Mouse (Mus musculus) brain, embryonic 18.5 days (tissue): ENCODE data around the gene Antxr1.

Experiments used
- DNase-seq: peaks from one replicate; pipeline ENCODE4 v3.0.0-alpha.2; 2012; ENCODE audit warnings: low read depth, low spot score

Gene Antxr1

DNA sequence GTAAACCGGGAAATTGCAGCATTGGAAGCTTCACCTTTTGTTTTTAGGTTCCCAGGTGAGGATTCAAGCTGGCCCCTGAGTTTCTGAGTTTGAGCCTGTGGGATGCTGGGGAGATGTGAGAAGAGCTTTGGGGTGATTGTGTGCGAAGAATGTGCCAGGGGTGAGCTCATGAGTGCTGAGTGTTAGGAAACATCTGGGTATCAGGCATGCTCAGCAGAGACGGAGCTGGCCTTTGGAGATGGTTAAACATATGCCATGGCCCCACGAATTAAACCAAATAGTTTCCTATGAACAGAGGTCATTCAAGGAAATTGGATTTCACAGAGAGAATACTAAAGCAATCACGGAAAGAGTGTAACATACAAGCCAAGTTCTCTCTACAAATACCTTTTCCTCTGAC, 193.4 kb downstream of the Antxr1 start:
- no peak for DNase-seq

DNA sequence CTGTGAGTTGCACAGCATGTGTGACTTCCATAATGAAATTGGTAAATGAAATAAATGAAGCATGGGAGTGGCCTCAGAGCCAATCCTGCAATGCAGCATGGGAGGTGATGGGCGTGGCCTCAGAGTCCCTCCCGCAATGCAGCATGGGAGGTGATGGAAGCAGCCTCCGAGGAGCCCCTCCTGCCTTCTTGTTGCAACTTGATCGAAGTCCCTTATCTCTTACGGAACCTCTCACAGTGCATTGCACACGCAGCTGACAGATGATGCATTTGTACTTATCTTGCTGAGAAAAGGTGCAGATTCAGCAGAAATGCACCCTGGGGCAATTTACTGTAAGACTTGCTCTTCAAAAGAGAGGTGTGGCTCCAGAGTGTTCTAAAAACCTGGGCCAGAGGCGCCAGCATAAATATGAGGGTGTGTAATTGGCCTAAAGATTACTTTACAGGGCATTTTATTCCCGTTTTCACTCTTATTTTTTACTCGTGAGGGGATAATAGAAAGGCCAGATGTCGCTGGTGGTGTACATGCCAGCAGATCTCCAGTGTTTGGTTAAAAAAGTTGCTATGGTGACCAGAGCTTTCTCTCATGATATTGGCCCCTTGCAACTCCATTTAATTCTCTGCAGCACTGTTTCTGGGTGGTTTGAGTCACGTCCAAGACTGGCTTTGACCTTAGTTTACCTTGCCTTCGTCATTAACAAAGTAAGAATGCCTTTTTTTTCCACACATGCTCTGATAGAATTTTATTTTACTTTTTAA, 195.6 kb downstream of the Antxr1 start:
- no peak for DNase-seq

GRCm38 (mm10) chr6:87138479-87138878, 197.1 kb downstream of the Antxr1 start:
- DNase-seq, result no peak

- DNase-seq, result no peak
These were observed 201.6 kb downstream of the Antxr1 start for GRCm38 (mm10) chr6:87133966-87134546.

- no peak for DNase-seq
These were observed 202.1 kb downstream of the Antxr1 start for GRCm38 (mm10) chr6:87133520-87133919.

- DNase-seq, result no peak
These were observed 204.5 kb downstream of the Antxr1 start for GRCm38 (mm10) chr6:87131078-87131477.

DNA sequence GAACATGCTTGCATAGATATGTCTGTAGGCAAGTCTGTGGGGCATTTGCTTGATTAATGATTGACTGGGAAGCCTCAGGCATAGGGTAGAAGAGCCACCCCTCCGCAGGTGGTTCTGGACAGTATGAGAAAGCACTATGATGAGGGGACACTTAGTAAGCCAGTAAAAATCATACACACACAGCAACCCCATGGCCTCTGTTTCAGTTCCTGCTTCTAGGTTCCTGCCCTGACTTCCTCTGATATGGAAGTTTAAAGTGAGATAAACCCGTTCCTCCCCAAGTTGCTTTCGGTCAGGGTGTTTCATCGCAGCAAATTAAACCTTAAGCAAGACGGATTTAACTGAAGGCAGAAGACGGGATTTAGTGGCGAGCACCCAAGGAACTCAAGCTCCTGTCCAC, 205.0 kb downstream of the Antxr1 start:
- no peak for DNase-seq

DNA sequence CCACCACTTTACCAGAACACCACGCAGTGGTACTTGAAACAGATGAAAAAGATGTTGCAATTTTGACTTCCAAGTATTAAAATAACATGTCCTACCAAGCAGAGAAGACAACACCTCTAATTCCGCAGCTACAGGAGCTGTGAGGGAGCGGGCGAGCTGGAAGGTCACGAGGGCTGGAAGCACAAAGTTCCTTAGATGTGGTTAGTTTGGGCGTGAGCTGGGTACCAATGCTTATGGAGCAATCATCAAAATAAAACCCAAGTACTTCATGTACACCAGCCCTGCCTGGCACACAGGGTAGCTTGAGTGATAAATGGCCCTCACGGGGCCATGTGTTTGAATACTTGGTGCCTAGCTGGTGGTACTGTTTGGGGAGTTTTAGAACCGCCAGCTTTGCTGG, 205.8 kb downstream of the Antxr1 start:
- DNase-seq, result no peak

DNA sequence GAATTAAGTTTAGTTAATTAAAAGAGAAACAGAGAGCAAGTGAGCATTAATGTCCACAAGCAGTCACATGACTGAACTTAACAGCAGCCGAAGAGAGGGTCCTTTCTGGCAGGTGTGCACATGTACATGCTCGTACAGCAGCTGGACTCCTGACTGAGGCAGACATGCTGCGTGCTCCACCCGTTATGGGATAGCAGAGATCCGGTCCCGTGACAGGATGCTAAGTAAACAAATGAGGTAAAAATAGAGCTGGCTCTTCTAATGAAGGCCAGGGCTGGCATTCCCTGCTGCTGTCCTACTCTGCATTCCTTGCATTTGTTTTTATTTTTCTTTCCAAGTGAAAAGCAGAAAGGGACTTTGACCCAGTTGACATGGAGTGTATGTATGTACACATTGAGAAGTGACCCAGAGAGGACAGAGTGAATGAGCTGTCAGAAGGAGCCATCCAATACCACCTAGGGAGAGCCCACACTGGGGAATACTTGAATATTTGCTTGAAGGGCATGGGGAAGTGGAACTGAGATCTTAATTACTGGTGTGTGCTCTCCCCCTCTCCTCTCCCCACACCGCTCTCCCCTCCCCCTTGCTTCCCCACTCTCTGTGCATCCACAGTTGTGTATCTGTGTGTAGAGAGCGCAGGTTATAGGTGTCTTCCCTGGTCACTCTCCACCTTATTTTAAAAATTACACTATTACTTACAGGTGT, 208.4 kb downstream of the Antxr1 start:
- no peak for DNase-seq

DNA sequence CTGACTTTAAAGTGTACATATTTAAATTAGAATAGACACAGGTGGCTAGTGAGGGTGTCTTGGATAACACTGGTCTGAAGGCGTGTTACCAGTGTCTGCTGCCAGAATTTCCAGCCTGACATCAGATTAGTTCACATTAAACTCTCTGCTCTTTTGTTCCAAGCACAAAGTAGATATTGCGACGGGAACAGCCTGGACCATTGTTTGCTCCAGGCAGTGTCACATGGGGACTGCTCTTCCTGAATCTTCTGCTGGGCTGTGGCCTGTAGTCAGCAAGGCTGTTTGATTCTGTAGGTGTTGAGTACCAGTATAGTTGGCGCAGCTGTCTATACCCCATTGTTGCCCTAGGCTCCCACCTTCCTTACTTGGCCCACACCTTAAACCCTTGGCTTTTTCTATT, 211.6 kb downstream of the Antxr1 start:
- no peak for DNase-seq

DNA sequence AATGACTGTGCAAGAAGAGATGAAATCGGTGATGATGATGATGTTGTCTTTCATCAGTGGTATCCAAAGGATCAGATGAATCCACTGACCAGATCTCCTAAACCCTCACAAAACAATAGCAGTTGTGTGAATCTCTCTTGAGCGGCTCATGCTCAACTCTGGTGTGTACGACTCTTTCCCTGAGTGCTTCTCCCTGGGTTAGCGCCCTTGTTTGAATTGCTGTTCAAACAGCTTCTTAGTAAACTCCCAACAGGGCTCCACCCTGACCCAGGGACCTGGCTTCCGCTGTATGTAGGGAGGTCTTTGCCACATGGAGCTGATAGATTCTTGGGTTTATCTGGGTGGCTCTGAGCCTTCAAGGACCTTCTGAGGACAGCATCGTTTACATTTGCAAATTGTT, 212.2 kb downstream of the Antxr1 start:
- no peak for DNase-seq

GRCm38 (mm10) chr6:87121961-87122360, 213.7 kb downstream of the Antxr1 start:
- DNase-seq, result no peak

- DNase-seq, result no peak
These were observed 215.0 kb downstream of the Antxr1 start for GRCm38 (mm10) chr6:87120661-87121060.

GRCm38 (mm10) chr6:87119975-87120374, 215.6 kb downstream of the Antxr1 start:
- no peak for DNase-seq

- DNase-seq, result no peak
These were observed 216.4 kb downstream of the Antxr1 start for GRCm38 (mm10) chr6:87119066-87119837.

- no peak for DNase-seq
These were observed 219.0 kb downstream of the Antxr1 start for GRCm38 (mm10) chr6:87116596-87116995.

DNA sequence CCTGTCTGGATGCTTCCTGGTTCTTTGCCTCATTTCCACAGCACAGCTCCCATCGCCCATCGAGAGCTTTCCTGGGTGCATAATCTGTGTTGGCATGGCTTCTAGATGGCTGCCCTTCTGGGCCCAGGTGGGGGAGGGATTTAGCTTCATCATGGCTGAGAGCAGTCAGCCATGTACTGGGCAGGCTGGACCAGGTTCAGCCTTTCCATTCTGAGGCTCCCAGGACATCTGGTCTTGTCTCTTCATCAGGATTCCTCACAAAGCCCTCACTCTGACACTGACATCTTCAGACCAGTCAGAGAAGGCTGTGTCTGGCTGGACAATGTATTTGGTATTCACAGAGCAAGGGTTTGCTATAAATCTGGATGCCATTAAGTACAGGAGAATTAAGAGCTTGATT, 219.6 kb downstream of the Antxr1 start:
- no peak for DNase-seq

- DNase-seq, result no peak
These were observed 223.5 kb downstream of the Antxr1 start for GRCm38 (mm10) chr6:87112125-87112524.

DNA sequence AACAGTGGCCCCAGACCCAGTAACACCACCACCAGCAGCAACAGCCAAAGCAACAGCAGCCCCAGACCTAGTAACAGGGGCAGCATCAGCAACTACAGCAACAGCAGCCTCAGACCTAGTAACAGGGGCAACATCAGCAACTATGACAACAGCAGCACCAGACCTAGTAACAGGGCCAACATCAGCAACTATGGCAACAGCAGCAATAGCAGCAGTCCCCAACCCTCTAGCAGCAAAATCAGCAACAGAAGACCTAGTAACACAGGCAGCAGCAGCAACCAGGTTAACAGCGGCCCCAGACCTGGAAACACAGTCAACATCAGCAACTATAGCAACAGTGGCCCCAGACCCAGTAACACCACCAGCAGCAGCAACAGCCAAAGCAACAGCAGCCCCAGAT, 224.1 kb downstream of the Antxr1 start:
- no peak for DNase-seq

DNA sequence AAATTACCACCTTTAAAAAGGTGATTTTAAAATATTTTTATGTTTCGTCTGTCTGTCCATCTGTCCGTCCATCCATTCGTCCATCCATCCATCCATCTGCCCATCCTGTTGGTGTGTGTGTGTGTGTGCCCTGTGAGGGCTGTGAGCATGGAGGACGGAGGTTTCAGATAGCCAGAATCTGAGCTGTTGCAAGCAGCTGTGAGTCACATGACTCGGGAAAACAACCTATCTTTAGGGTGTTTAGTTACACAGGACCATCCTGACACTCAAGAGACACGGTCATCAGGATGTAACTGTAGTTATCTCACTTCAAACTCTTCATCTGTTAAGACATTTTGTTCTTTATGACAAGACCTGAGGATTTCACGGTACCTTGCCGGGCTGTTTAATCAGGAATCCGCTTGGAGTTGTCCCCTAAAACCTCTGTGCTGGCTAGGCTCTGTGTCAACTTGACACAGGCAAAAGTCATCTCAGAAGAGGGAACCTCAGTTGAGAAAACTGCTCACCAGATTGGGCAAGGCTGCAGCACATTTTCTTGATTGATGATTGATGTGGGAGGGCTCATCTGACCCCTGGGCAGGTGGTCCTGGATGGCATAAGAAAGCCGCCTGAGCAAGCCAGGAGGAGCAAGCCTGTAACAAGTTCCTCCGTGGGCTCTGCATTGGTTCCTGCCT, 231.4 kb downstream of the Antxr1 start, which contains the start of gene D6Ertd527e:
TSS of gene D6Ertd527e (plus strand) at position 624 of the 674 bp plus-strand sequence.
- no peak for DNase-seq

GRCm38 (mm10) chr6:87103314-87103713, 232.3 kb downstream of the Antxr1 start:
- no peak for DNase-seq
